Comparison of ENCODE assay signal across 8 mouse cellular contexts in the genomic region with DNA sequence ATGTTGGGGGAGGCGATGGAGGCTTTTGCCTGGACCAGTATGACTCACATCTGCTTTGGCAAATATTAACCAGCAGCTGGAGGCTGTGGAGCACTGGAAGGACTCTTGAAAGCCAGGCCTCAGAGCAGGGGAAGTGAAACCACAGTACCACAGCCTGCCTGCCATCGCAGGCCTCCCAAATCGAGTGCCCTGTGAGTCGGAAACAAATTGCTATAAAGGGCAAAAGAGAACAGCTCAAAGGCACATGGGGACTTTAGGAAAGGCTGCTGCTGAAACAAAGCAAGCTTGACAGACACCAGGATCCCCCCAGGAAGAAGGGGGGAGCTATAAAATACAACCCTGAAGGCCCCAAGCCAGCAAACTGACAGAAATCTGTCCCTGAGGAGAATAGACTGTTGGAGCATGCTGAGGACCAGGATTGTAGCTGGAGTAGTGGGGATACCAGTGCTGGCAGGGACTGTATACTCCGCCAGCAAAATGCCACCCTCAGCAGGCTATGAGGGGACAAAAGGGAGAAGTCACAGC. TPM values are rescaled to one million over a fixed set of nuclear protein-coding genes. Genes with fewer than 3 reads are reported as not detected.
A peak's percentile ranks its signal among the peaks of the same experiment; 100 is the strongest.
DNase-seq lines count a peak whose midpoint lies in the region; ATAC-seq and TF ChIP-seq lines count a peak whose summit lies in the region.

No protein-coding gene starts in this region.

- TF ChIP-seq POLR2A in brain, embryonic 14.5 days (IDR thresholded peaks at IDR 0.05; ENCODE audit: borderline replicate concordance, extremely low read depth, insufficient read depth, insufficient read length, poor library complexity, severe bottlenecking): no peak

- no peaks in the 10 kb centered on the region; the same call in 1 of the 2 replicates for H3K9me3 ChIP-seq in heart, embryonic 13.5 days
- peaks cover 6% of the 10 kb centered on the region for H3K9me3 ChIP-seq in kidney, embryonic 16.5 days (ENCODE audit: low read length)

- H3K27me3 ChIP-seq in heart, embryonic 13.5 days (replicated peaks): no peaks in the 10 kb centered on the region
- no peaks in the 10 kb centered on the region for H3K27me3 ChIP-seq in kidney, embryonic 16.5 days (ENCODE audit: insufficient read depth, low read length)

- no peak for ATAC-seq in heart, embryonic 13.5 days (ENCODE audit: extremely low read depth, insufficient number of reproducible peaks, low FRiP score, low TSS enrichment)
- ATAC-seq in kidney, embryonic 16.5 days (ENCODE audit: low FRiP score, low TSS enrichment): peak; percentile 86
- peak; percentile 91 for ATAC-seq in megakaryocyte progenitor cell, adult 5-6 weeks (replicated peaks; ENCODE audit: poor library complexity)

- peaks cover 49% of the 10 kb centered on the region for H3K4me1 ChIP-seq in heart, embryonic 13.5 days
- H3K4me1 ChIP-seq in kidney, embryonic 16.5 days (ENCODE audit: insufficient read depth, low read length): peaks cover 41% of the 10 kb centered on the region

- no peak overlapping the region for H3K4me3 ChIP-seq in heart, embryonic 13.5 days
- H3K4me3 ChIP-seq in kidney, embryonic 16.5 days (ENCODE audit: low read length): no peak overlapping the region

- peak overlapping the region; percentile 45 for H3K9ac ChIP-seq in heart, embryonic 13.5 days
- H3K9ac ChIP-seq in kidney, embryonic 16.5 days (replicated peaks; ENCODE audit: low read length): peak overlapping the region; percentile 50

- peak overlapping the region; percentile 82 for H3K27ac ChIP-seq in heart, embryonic 13.5 days (replicated peaks)
- H3K27ac ChIP-seq in kidney, embryonic 16.5 days (ENCODE audit: low read length): peak overlapping the region; percentile 93

- H3K4me2 ChIP-seq in heart, embryonic 13.5 days: peak overlapping the region; percentile 19
- 0 out of 2 replicates have a peak overlapping the region, but pooled peaks have one; percentile 10 for H3K4me2 ChIP-seq in kidney, embryonic 16.5 days (replicated peaks; ENCODE audit: low read depth, low read length)

- peak; percentile 13 to 18 for DNase-seq in adrenal gland, postnatal 36 days
- no peak for DNase-seq in adrenal gland, adult 8-10 months
- DNase-seq in brain, embryonic 14.5 days (ENCODE audit: low read depth): peak; percentile 55
- DNase-seq in thymus, postnatal 10 days (ENCODE audit: low spot score in 2 of 2): peak; percentile 6 to 27
- DNase-seq in right cerebral cortex, postnatal 4 days: no peak

- H3K36me3 ChIP-seq in heart, embryonic 13.5 days: peaks cover 47% of the 10 kb centered on the region
- peaks cover 20% of the 10 kb centered on the region for H3K36me3 ChIP-seq in kidney, embryonic 16.5 days (ENCODE audit: insufficient read depth, low read length)

- 52% methylated on average over 5 of the region's 5 CpGs for WGBS in heart, embryonic 13.5 days
- 31% methylated on average over 5 of the region's 5 CpGs for WGBS in kidney, embryonic 16.5 days

- TF ChIP-seq CTCF in brain, embryonic 14.5 days (IDR thresholded peaks at IDR 0.05; ENCODE audit: borderline replicate concordance, extremely low read depth, insufficient read depth, insufficient read length): no peak

RNA-seq across cellular contexts. Expression of a gene that starts 15.9 kb away (rescaled TPM):
- total RNA-seq in adrenal gland, postnatal 36 days (2021): 1 to 10 TPM; 1.9 to 2.2 TPM
- total RNA-seq in adrenal gland, adult 8-10 months (2022): 1 to 10 TPM in 3 of 4 experiments, not detected in 1; 2.4 to 5.0 (median 2.6) TPM
- not detected in 2 replicates for polyA plus RNA-seq in brain, embryonic 14.5 days (2012; rRNA removed)
- polyA plus RNA-seq in heart, embryonic 13.5 days (2015; fragmentation: Nextera tagmentation; extraction: Ambion mirVana): not detected in 2 replicates
- not detected in 2 replicates for polyA plus RNA-seq in kidney, embryonic 16.5 days (2015; fragmentation: Nextera tagmentation; extraction: Ambion mirVana)
- not detected in 2 replicates for total RNA-seq in megakaryocyte progenitor cell, adult 5-6 weeks (2015)
- not detected in 2 replicates for total RNA-seq in megakaryocyte progenitor cell, adult 5-6 weeks (2017)

RNA-seq across cellular contexts. Expression of a gene that starts 28.2 kb away (rescaled TPM):
- total RNA-seq in adrenal gland, postnatal 36 days (2021): 10 to 100 TPM; 51.6 to 59.1 TPM
- 10 to 100 TPM; 37.7 to 49.3 (median 44.2) TPM for total RNA-seq in adrenal gland, adult 8-10 months (2022)
- polyA plus RNA-seq in brain, embryonic 14.5 days (2012; rRNA removed): 9.9 and 14.0 TPM in 2 replicates
- 21.2 and 21.7 TPM in 2 replicates for polyA plus RNA-seq in heart, embryonic 13.5 days (2015; fragmentation: Nextera tagmentation; extraction: Ambion mirVana)
- polyA plus RNA-seq in kidney, embryonic 16.5 days (2015; fragmentation: Nextera tagmentation; extraction: Ambion mirVana): 25.9 and 27.7 TPM in 2 replicates
- 9.3 and 16.9 TPM in 2 replicates for total RNA-seq in megakaryocyte progenitor cell, adult 5-6 weeks (2015)
- 8.1 and 8.2 TPM in 2 replicates for total RNA-seq in megakaryocyte progenitor cell, adult 5-6 weeks (2017)

Comparison
In these comparisons a context has a peak if more than half of its experiments do, and no peak if none do; other contexts are left out.
1. DNase-seq: peak in adrenal gland, postnatal 36 days (2 of 2), brain, embryonic 14.5 days (single experiment) and thymus, postnatal 10 days (2 of 2); none in adrenal gland, adult 8-10 months (single experiment) and right cerebral cortex, postnatal 4 days (single experiment).